Mouse (Mus musculus) limb, embryonic 10.5 days (tissue): ENCODE data around the gene Olfr358. TPM values are rescaled to one million over a fixed set of nuclear protein-coding genes. Genes with fewer than 3 reads are reported as not detected.

Experiments used
- DNase-seq: peaks from one replicate; pipeline ENCODE4 v3.0.0-alpha.2; 2017; ENCODE audit warnings: low spot score
- H3K27ac ChIP-seq: fragments of 300-500 bp; sonication (generic); 2 replicates; pipeline ENCODE4 v1.5.1; 2016; ENCODE audit warnings: mild to moderate bottlenecking
- H3K27me3 ChIP-seq: fragments of 300-500 bp; sonication (generic); 2 replicates; pipeline ENCODE4 v1.6.1; 2016; ENCODE audit warnings: low read depth, mild to moderate bottlenecking; ENCODE audit not compliant: poor library complexity, severe bottlenecking
- H3K36me3 ChIP-seq: fragments of 300-500 bp; sonication (generic); 2 replicates; pipeline ENCODE4 v1.6.1; 2016; ENCODE audit warnings: mild to moderate bottlenecking, moderate library complexity
- H3K4me1 ChIP-seq: fragments of 300-500 bp; sonication (generic); 2 replicates; pipeline ENCODE4 v1.6.1; 2016
- H3K4me3 ChIP-seq: fragments of 300-500 bp; sonication (generic); 2 replicates; pipeline ENCODE4 v1.5.1; 2016; ENCODE audit warnings: mild to moderate bottlenecking, moderate library complexity
- H3K9me3 ChIP-seq: fragments of 300-500 bp; sonication (generic); replicated peaks from 2 replicates; pipeline ENCODE4 v1.6.1; 2016; ENCODE audit warnings: mild to moderate bottlenecking
- WGBS: fragments of 180-500 bp; shearing (Covaris S2); methylation state at CpG from one replicate; pipeline ENCODE4 v1.1.7; 2016; 5-methylcytosine and 5-hydroxymethylcytosine counted together
- polyA plus RNA-seq: library from polyadenylated mRNA; unstranded; fragments of >200 nt; fragmentation: Nextera tagmentation; extraction: Ambion mirVana; gene quantifications from 2 replicates; pipeline ENCODE4 v1.2.1, GENCODE M21; 2016

Gene Olfr358
- not detected in 2 replicates for polyA plus RNA-seq

- H3K27me3 ChIP-seq, result no peaks in the 10 kb centered on the region
- H3K4me3 ChIP-seq, result no peak within 1 kb of the TSS
- H3K4me1 ChIP-seq, result no peaks in the 10 kb centered on the region
- DNase-seq, result no peak
- no peak within 1 kb of the TSS for H3K27ac ChIP-seq
- H3K9me3 ChIP-seq, result peaks cover 4% of the 10 kb centered on the region
- H3K36me3 ChIP-seq, result no peaks in the 10 kb centered on the region
Observed at GRCm38 (mm10) chr2:37009235-37009634, at the start of gene Olfr358. Olfr358 (minus strand) TSS chr2:37009335.

- 0 out of 2 replicates have a peak, but pooled peaks cover 2% of the 10 kb centered on the region for H3K9me3 ChIP-seq
- no peaks in the 10 kb centered on the region for H3K27me3 ChIP-seq
- no peak overlapping the region for H3K4me3 ChIP-seq
- H3K4me1 ChIP-seq, result no peaks in the 10 kb centered on the region
- DNase-seq, result no peak
- H3K36me3 ChIP-seq, result no peaks in the 10 kb centered on the region
- WGBS, result 76% methylated on average over 1 of the region's 1 CpGs
- H3K27ac ChIP-seq, result no peak overlapping the region
Observed at GRCm38 (mm10) chr2:36997030-36997429, 12.1 kb downstream of the Olfr358 start.

- H3K9me3 ChIP-seq, result 0 out of 2 replicates have a peak, but pooled peaks cover 2% of the 10 kb centered on the region
- no peak for DNase-seq
- H3K4me3 ChIP-seq, result no peak within 1 kb of the TSS
- H3K27me3 ChIP-seq, result no peaks in the 10 kb centered on the region
- no peaks in the 10 kb centered on the region for H3K4me1 ChIP-seq
- H3K27ac ChIP-seq, result no peak within 1 kb of the TSS
- 68% methylated on average over 1 of the region's 1 CpGs for WGBS
- no peaks in the 10 kb centered on the region for H3K36me3 ChIP-seq
Observed at GRCm38 (mm10) chr2:36993527-36993926, 15.6 kb downstream of the Olfr358 start, which contains the start of gene Olfr357. Olfr357 (plus strand) TSS chr2:36993827.

Other genes with a start within 250 kb of the Olfr358 start
- not detected in 2 replicates for gene Olfr348, start 225.1 kb downstream of the Olfr358 start, polyA plus RNA-seq
- gene Olfr50, start 218.8 kb downstream of the Olfr358 start, polyA plus RNA-seq, result not detected in 2 replicates
- gene Olfr3, start 192.3 kb downstream of the Olfr358 start, polyA plus RNA-seq, result not detected in 2 replicates
- not detected in 2 replicates for gene Olfr350, start 163.0 kb downstream of the Olfr358 start, polyA plus RNA-seq
- gene Olfr351, start 146.7 kb downstream of the Olfr358 start, polyA plus RNA-seq, result not detected in 2 replicates
- gene Olfr352, start 140.9 kb downstream of the Olfr358 start, polyA plus RNA-seq, result not detected in 2 replicates
- gene Olfr353, start 116.4 kb downstream of the Olfr358 start, polyA plus RNA-seq, result not detected in 2 replicates
- not detected in 2 replicates for gene Olfr354, start 103.7 kb downstream of the Olfr358 start, polyA plus RNA-seq
- gene Olfr355, start 80.4 kb downstream of the Olfr358 start, polyA plus RNA-seq, result not detected in 2 replicates
- not detected in 2 replicates for gene Olfr356, start 72.2 kb downstream of the Olfr358 start, polyA plus RNA-seq
- gene Olfr357, start 15.5 kb downstream of the Olfr358 start, polyA plus RNA-seq, result not detected in 2 replicates
- not detected in 2 replicates for gene Olfr360, start 56.4 kb upstream of the Olfr358 start, polyA plus RNA-seq
- gene Olfr361, start 80.0 kb upstream of the Olfr358 start, polyA plus RNA-seq, result not detected in 2 replicates
- gene Olfr362, start 108.6 kb upstream of the Olfr358 start, polyA plus RNA-seq, result not detected in 2 replicates
- gene Olfr364-ps1, start 130.0 kb upstream of the Olfr358 start, polyA plus RNA-seq, result not detected in 2 replicates
- gene Olfr365, start 178.9 kb upstream of the Olfr358 start, polyA plus RNA-seq, result not detected in 2 replicates
- not detected in 2 replicates for gene Olfr366, start 202.2 kb upstream of the Olfr358 start, polyA plus RNA-seq